Mouse (Mus musculus) cerebellum, postnatal 14 days (tissue): ENCODE data around the gene Zfp683.

Experiments
- DNase-seq, 2 experiments: peaks; one replicate each; pipeline ENCODE4 v3.0.0; 2021; ENCODE audit warnings: mixed read lengths in 2 of 2

Gene Zfp683

GRCm38 (mm10) chr4:134092382-134093288 is 39.0 kb downstream of the Zfp683 start:
- DNase-seq = peak; percentile 27 to 52

- DNase-seq = no peak
Measured at GRCm38 (mm10) chr4:134094004-134094564, 40.4 kb downstream of the Zfp683 start.

GRCm38 (mm10) chr4:134094923-134095547 is 41.4 kb downstream of the Zfp683 start, which contains the start of gene Cd52:
Cd52 (minus strand) TSS chr4:134095082.
- no peak for DNase-seq

DNA sequence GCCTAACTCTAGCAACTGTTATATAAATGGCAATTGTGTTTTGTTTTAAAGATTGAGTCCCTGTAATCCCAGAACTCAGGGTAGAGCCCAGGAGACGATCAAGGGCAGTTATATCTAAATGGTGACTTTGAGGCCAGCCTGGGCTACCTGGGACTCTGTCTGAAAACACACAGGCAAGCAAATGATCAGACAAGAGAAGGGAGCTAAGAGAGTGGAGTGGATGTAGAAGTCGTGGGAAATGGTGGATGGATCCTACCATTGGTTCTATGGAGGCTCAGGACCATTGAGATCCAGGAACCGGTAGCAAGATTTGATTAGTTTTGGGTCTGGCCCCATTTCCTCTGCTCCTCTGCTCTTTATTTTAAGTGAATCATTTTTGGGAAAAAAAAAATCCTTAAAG is 42.5 kb downstream of the Zfp683 start:
- no peak for DNase-seq

- no peak for DNase-seq
Measured at GRCm38 (mm10) chr4:134097015-134097608, 43.5 kb downstream of the Zfp683 start.

- DNase-seq = no peak
Measured at GRCm38 (mm10) chr4:134098628-134099027, 45.0 kb downstream of the Zfp683 start.

DNA sequence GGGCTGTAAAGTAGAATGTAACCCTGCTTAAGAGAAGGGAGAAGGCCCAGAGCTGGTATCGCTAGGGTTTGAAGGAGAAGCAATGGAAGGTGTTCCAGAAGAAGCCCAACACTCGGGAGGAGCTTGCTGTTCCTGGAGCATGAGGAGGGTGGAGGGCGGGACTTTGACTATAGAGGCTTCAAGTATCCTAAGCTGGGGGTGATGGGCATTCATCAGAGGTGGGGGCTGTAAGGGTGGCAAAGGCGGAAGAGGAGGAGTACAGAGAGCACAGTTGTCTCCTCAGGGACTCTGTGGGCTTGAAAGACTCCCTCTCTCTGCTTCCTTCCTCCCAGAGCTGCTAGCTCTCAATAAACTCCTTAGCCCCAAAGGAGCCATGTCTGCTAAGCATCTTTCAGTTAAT is 46.6 kb downstream of the Zfp683 start:
- DNase-seq = no peak

GRCm38 (mm10) chr4:134101979-134102741 is 48.5 kb downstream of the Zfp683 start, which contains the start of gene Ubxn11:
Ubxn11 (plus strand) TSS chr4:134102570.
- peak; percentile 89 to 91 for DNase-seq

- DNase-seq = no peak
Measured at GRCm38 (mm10) chr4:134102742-134103119, 49.1 kb downstream of the Zfp683 start.

DNA sequence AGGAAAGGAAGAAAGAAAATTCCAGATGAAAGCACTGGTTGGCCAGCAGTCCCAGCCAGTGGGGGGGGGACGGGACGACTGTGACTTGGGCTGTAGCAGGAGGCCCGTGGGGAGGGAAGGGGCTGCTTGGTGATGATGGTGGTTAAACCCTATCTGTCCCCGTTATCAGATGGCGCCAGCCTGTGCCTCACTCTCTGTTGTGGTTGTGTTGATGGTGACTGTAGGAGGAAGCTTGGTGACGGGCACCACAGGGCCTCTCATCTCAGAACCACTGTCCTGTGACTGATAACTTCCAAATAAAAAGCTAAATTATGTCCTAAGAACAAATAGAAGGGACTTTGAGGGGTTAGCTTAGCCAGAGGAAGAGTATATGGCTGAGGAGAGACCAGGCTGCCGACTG is 52.5 kb downstream of the Zfp683 start:
- no peak for DNase-seq

DNA sequence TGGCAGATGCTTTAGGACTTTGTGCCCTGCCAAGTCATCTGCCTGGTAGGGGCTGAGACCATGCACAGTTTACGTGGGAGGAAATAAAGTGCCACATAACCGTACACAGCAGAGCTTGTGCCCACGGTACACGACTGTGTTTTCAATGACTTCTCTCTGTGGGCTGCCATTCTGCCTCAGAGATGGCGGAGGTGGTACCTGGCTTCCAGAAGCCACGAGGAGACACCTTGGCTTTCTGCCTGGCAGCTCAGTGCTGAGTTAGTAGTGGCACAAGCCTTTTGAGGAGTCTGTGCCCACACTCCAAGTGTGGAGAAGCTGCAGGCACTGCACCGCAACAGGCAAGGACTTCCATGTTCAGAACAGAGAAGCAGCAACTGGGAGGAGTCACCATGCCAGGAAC is 54.1 kb downstream of the Zfp683 start:
- DNase-seq = no peak

GRCm38 (mm10) chr4:134108196-134108595 is 54.6 kb downstream of the Zfp683 start:
- DNase-seq = no peak
